Mouse (Mus musculus) liver, adult 2 months (tissue): ENCODE measurements at regions not wholly inside any gene's neighbourhood (a gene's known extent, or its start where the extent isn't known, plus 50 kb on each side); places are given as distances from the start of the nearest gene placed in this dataset.

Source experiments
- DNase-seq: peaks from one replicate; pipeline ENCODE4 v3.0.0-alpha.2; 2011; ENCODE audit warnings: low read depth, low spot score; ENCODE audit errors: extremely low read depth
- H3K27ac ChIP-seq: fragments of 200-500 bp; replicated peaks from 2 replicates; pipeline ENCODE4 v1.5.1; 2012; ENCODE audit warnings: low read depth, mild to moderate bottlenecking, control low read depth, inconsistent platforms, low read length; ENCODE audit not compliant: insufficient read depth
- H3K27me3 ChIP-seq: fragments of 200-500 bp; 2 replicates; pipeline ENCODE4 v1.6.1; 2012; ENCODE audit warnings: mild to moderate bottlenecking, moderate library complexity, low read length, inconsistent platforms; ENCODE audit not compliant: control insufficient read depth, insufficient read depth
- H3K36me3 ChIP-seq: fragments of 200-500 bp; 2 replicates; pipeline ENCODE4 v1.6.1; 2012; ENCODE audit warnings: low read length, inconsistent platforms; ENCODE audit not compliant: control insufficient read depth, insufficient read depth
- H3K4me1 ChIP-seq: fragments of 200-500 bp; 2 replicates; pipeline ENCODE4 v1.6.1; 2011; ENCODE audit warnings: low read length; ENCODE audit not compliant: control insufficient read depth, insufficient read depth
- H3K4me3 ChIP-seq: fragments of 200-500 bp; 2 replicates; pipeline ENCODE4 v1.5.1; 2011; ENCODE audit warnings: low read depth, mild to moderate bottlenecking, control low read depth, low read length, moderate library complexity; ENCODE audit not compliant: insufficient read depth
- H3K79me2 ChIP-seq: fragments of 200-500 bp; 2 replicates; pipeline ENCODE4 v1.6.1; 2012; ENCODE audit warnings: inconsistent platforms, mild to moderate bottlenecking, low read length, moderate library complexity; ENCODE audit not compliant: control insufficient read depth, insufficient read depth
- H3K9ac ChIP-seq: fragments of 200-500 bp; 2 replicates; pipeline ENCODE4 v1.6.1; 2012; ENCODE audit warnings: low read depth, mild to moderate bottlenecking, control low read depth, inconsistent platforms, low read length
- CTCF ChIP-seq: fragments of 200-500 bp; IDR thresholded peaks from 2 replicates; pipeline ENCODE4 v1.5.1; 2011; ENCODE audit warnings: low read depth, low read length, control low read depth
- POLR2A ChIP-seq: fragments of 200-500 bp; IDR thresholded peaks from 2 replicates; pipeline ENCODE4 v1.6.1; 2011; ENCODE audit warnings: low read length, control low read depth; ENCODE audit not compliant: insufficient read depth; ENCODE audit errors: extremely low read depth
- WGBS: fragments of 180-500 bp; shearing (Covaris S2); methylation state at CpG from one replicate; pipeline ENCODE4 v1.1.7; 2018; 5-methylcytosine and 5-hydroxymethylcytosine counted together

- H3K4me3 ChIP-seq = no peak overlapping the region
- no peaks in the 10 kb centered on the region for H3K4me1 ChIP-seq
- WGBS = 74% methylated on average over 2 of the region's 2 CpGs
- H3K36me3 ChIP-seq = no peaks in the 10 kb centered on the region
- H3K9ac ChIP-seq = no peak overlapping the region
- peak; percentile 39 for DNase-seq
- no peak overlapping the region for H3K27ac ChIP-seq
- no peaks in the 10 kb centered on the region for H3K79me2 ChIP-seq
- TF ChIP-seq POLR2A (no peak), CTCF (no peak)
- no peaks in the 10 kb centered on the region for H3K27me3 ChIP-seq
Observed at GRCm38 (mm10) chr17:4199698-4200153, 503.7 kb upstream of the Nox3 start.

GRCm38 (mm10) chr17:4201300-4201699 lies 505.2 kb upstream of the Nox3 start:
- Histone ChIP-seq H3K4me1 (no peaks in the 10 kb centered on the region), H3K36me3 (no peaks in the 10 kb centered on the region), H3K27me3 (no peaks in the 10 kb centered on the region), H3K79me2 (no peaks in the 10 kb centered on the region), H3K27ac (no peak overlapping the region), H3K4me3 (no peak overlapping the region), H3K9ac (no peak overlapping the region)
- 65% methylated on average over 4 of the region's 4 CpGs for WGBS
- TF ChIP-seq CTCF (no peak), POLR2A (no peak)
- DNase-seq = no peak

- no peak overlapping the region for H3K27ac ChIP-seq
Observed at GRCm38 (mm10) chr17:4208142-4208925, 512.3 kb upstream of the Nox3 start.

GRCm38 (mm10) chr17:4209650-4210049 lies 513.6 kb upstream of the Nox3 start:
- Histone ChIP-seq H3K27ac (no peak overlapping the region), H3K27me3 (no peaks in the 10 kb centered on the region), H3K79me2 (no peaks in the 10 kb centered on the region), H3K36me3 (no peaks in the 10 kb centered on the region), H3K4me3 (no peak overlapping the region), H3K4me1 (no peaks in the 10 kb centered on the region), H3K9ac (no peak overlapping the region)
- TF ChIP-seq POLR2A (no peak), CTCF (no peak)
- 77% methylated on average over 8 of the region's 8 CpGs for WGBS
- DNase-seq = no peak

More at GRCm38 (mm10) chr17:4208142-4208925, 512.3 kb upstream of the Nox3 start:
- no peaks in the 10 kb centered on the region for H3K27me3 ChIP-seq
- no peak for DNase-seq
- WGBS = 82% methylated on average over 5 of the region's 5 CpGs
- H3K4me3 ChIP-seq = no peak overlapping the region
- TF ChIP-seq CTCF (no peak), POLR2A (no peak)
- no peaks in the 10 kb centered on the region for H3K79me2 ChIP-seq
- H3K9ac ChIP-seq = no peak overlapping the region
- no peaks in the 10 kb centered on the region for H3K36me3 ChIP-seq
- H3K4me1 ChIP-seq = no peaks in the 10 kb centered on the region

- Histone ChIP-seq H3K4me1 (no peaks in the 10 kb centered on the region), H3K27ac (no peak overlapping the region), H3K79me2 (no peaks in the 10 kb centered on the region), H3K36me3 (no peaks in the 10 kb centered on the region), H3K27me3 (no peaks in the 10 kb centered on the region), H3K4me3 (no peak overlapping the region), H3K9ac (no peak overlapping the region)
- WGBS = 57% methylated on average over 4 of the region's 4 CpGs
- no peak for DNase-seq
- TF ChIP-seq CTCF = no peak
- no peak for TF ChIP-seq POLR2A
Observed at GRCm38 (mm10) chr17:4212586-4212985, 516.5 kb upstream of the Nox3 start.

- H3K4me1 ChIP-seq = no peaks in the 10 kb centered on the region
- H3K4me3 ChIP-seq = no peak overlapping the region
- TF ChIP-seq POLR2A = no peak
- no peak for TF ChIP-seq CTCF
- H3K36me3 ChIP-seq = no peaks in the 10 kb centered on the region
- no peaks in the 10 kb centered on the region for H3K79me2 ChIP-seq
- H3K27ac ChIP-seq = no peak overlapping the region
- H3K27me3 ChIP-seq = no peaks in the 10 kb centered on the region
- no peak for DNase-seq
- no peak overlapping the region for H3K9ac ChIP-seq
- 78% methylated on average over 8 of the region's 8 CpGs for WGBS
Observed at GRCm38 (mm10) chr17:4214970-4215369, 518.9 kb upstream of the Nox3 start.
